Mouse (Mus musculus) liver, adult 2 months (tissue): ENCODE measurements around the gene Col4a2. TPM values are rescaled to one million over a fixed set of nuclear protein-coding genes. Genes with fewer than 3 reads are reported as not detected.

Experiments used
- DNase-seq: peaks from one replicate; pipeline ENCODE4 v3.0.0-alpha.2; 2011; ENCODE audit warnings: low read depth, low spot score; ENCODE audit errors: extremely low read depth
- H3K27ac ChIP-seq: fragments of 200-500 bp; replicated peaks from 2 replicates; pipeline ENCODE4 v1.5.1; 2012; ENCODE audit warnings: low read depth, mild to moderate bottlenecking, control low read depth, inconsistent platforms, low read length; ENCODE audit not compliant: insufficient read depth
- H3K27me3 ChIP-seq: fragments of 200-500 bp; 2 replicates; pipeline ENCODE4 v1.6.1; 2012; ENCODE audit warnings: mild to moderate bottlenecking, moderate library complexity, low read length, inconsistent platforms; ENCODE audit not compliant: control insufficient read depth, insufficient read depth
- H3K36me3 ChIP-seq: fragments of 200-500 bp; 2 replicates; pipeline ENCODE4 v1.6.1; 2012; ENCODE audit warnings: low read length, inconsistent platforms; ENCODE audit not compliant: control insufficient read depth, insufficient read depth
- H3K4me1 ChIP-seq: fragments of 200-500 bp; 2 replicates; pipeline ENCODE4 v1.6.1; 2011; ENCODE audit warnings: low read length; ENCODE audit not compliant: control insufficient read depth, insufficient read depth
- H3K4me3 ChIP-seq: fragments of 200-500 bp; 2 replicates; pipeline ENCODE4 v1.5.1; 2011; ENCODE audit warnings: low read depth, mild to moderate bottlenecking, control low read depth, low read length, moderate library complexity; ENCODE audit not compliant: insufficient read depth
- H3K79me2 ChIP-seq: fragments of 200-500 bp; 2 replicates; pipeline ENCODE4 v1.6.1; 2012; ENCODE audit warnings: inconsistent platforms, mild to moderate bottlenecking, low read length, moderate library complexity; ENCODE audit not compliant: control insufficient read depth, insufficient read depth
- H3K9ac ChIP-seq: fragments of 200-500 bp; 2 replicates; pipeline ENCODE4 v1.6.1; 2012; ENCODE audit warnings: low read depth, mild to moderate bottlenecking, control low read depth, inconsistent platforms, low read length
- CTCF ChIP-seq: fragments of 200-500 bp; IDR thresholded peaks from 2 replicates; pipeline ENCODE4 v1.5.1; 2011; ENCODE audit warnings: low read depth, low read length, control low read depth
- POLR2A ChIP-seq: fragments of 200-500 bp; IDR thresholded peaks from 2 replicates; pipeline ENCODE4 v1.6.1; 2011; ENCODE audit warnings: low read length, control low read depth; ENCODE audit not compliant: insufficient read depth; ENCODE audit errors: extremely low read depth
- WGBS: fragments of 180-500 bp; shearing (Covaris S2); methylation state at CpG from one replicate; pipeline ENCODE4 v1.1.7; 2018; 5-methylcytosine and 5-hydroxymethylcytosine counted together
- polyA plus RNA-seq: library from polyadenylated mRNA; depleted of rRNA; stranded (reverse); fragments of >200 nt; gene quantifications from 2 replicates; pipeline ENCODE4 v1.2.3, GENCODE M21; 2012
- total RNA-seq: library from RNA; depleted of rRNA; stranded (reverse); fragments of >200 nt; gene quantifications from 2 replicates; pipeline ENCODE4 v1.2.3, GENCODE M21; 2014

Gene Col4a2
- total and polyA plus RNA-seq, 2 experiments: 7.7 to 8.0 TPM

GRCm38 (mm10) chr8:11382933-11383332, 70.3 kb downstream of the Col4a2 start:
- no peak overlapping the region for H3K4me3 ChIP-seq
- H3K4me1 ChIP-seq: no peaks in the 10 kb centered on the region; the same call in 1 of the 2 replicates
- H3K27ac ChIP-seq: no peak overlapping the region
- WGBS: 75% methylated on average over 3 of the region's 3 CpGs
- no peaks in the 10 kb centered on the region for H3K27me3 ChIP-seq
- no peak overlapping the region for H3K9ac ChIP-seq
- no peaks in the 10 kb centered on the region for H3K36me3 ChIP-seq
- TF ChIP-seq CTCF (no peak), POLR2A (no peak)
- no peak for DNase-seq
- H3K79me2 ChIP-seq: no peaks in the 10 kb centered on the region

DNA sequence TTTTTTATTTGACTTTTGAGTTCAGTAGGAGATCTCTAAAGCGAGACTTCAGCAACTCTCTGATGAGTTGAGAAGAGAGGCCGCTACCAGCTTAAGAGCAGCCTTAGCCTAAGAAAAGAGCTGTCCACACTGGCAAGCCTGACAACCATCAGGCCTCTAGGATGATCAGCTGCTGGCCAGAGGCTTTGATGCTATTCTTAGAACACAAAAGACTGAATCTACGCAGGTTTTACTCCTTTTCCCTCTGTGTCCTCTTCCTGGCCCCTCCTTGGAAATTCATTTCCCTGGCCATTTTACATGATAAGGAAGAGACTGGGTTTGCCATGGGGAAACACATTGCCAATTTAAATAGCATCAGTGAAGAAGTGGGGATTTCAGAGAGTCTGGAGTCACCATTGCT, 70.8 kb downstream of the Col4a2 start:
- Histone ChIP-seq H3K27me3 (no peaks in the 10 kb centered on the region), H3K4me3 (no peak overlapping the region), H3K4me1 (no peaks in the 10 kb centered on the region; the same call in 1 of the 2 replicates), H3K36me3 (no peaks in the 10 kb centered on the region), H3K79me2 (no peaks in the 10 kb centered on the region), H3K9ac (no peak overlapping the region), H3K27ac (no peak overlapping the region)
- no peak for DNase-seq
- TF ChIP-seq POLR2A (no peak), CTCF (no peak)
- WGBS: 90% methylated on average over 3 of the region's 3 CpGs

- Histone ChIP-seq H3K9ac (no peak overlapping the region), H3K27me3 (no peaks in the 10 kb centered on the region), H3K4me3 (no peak overlapping the region), H3K27ac (no peak overlapping the region), H3K36me3 (no peaks in the 10 kb centered on the region), H3K79me2 (no peaks in the 10 kb centered on the region), H3K4me1 (no peaks in the 10 kb centered on the region; the same call in 1 of the 2 replicates)
- TF ChIP-seq CTCF (no peak), POLR2A (no peak)
- no peak for DNase-seq
- WGBS: 83% methylated on average over 4 of the region's 4 CpGs
Measured at GRCm38 (mm10) chr8:11384841-11385240, 72.2 kb downstream of the Col4a2 start.

DNA sequence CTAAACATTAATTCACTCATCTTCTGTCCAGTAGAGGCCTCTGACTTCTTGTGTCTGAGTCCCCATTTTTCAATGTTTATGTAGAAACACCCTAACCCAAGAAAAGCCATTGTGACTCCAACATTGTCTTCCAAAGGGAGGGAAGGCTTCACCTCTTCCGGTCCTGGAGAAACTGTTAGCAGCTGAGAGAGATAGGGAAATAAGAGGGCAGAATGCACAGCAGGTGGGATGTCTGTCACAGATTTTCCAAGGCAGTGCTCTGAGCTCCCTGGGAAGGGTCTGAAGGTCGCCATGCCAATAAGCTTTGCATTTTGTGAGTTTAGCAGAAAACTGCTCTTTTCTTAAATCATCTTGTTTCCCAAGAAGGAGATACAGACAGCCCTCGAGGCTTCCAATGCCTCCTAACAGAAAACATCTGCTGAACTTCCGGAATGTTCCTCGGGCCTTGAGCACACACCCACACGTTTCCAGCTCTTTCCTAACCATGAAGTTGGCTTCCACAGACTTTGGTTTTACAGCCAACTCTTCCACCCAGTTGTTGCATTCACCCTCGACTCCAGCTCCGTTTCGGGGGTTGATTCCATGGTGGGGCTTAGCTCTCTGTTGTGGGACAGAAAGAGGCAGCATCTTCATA, 72.8 kb downstream of the Col4a2 start:
- TF ChIP-seq POLR2A (no peak), CTCF (no peak)
- no peak overlapping the region for H3K27ac ChIP-seq
- H3K9ac ChIP-seq: no peak overlapping the region
- no peaks in the 10 kb centered on the region for H3K36me3 ChIP-seq
- no peaks in the 10 kb centered on the region for H3K79me2 ChIP-seq
- no peaks in the 10 kb centered on the region for H3K4me1 ChIP-seq
- no peak for DNase-seq
- no peaks in the 10 kb centered on the region for H3K27me3 ChIP-seq
- no peak overlapping the region for H3K4me3 ChIP-seq
- 85% methylated on average over 9 of the region's 9 CpGs for WGBS

- no peak overlapping the region for H3K27ac ChIP-seq
- TF ChIP-seq POLR2A (no peak), CTCF (no peak)
- H3K9ac ChIP-seq: no peak overlapping the region
- H3K79me2 ChIP-seq: no peaks in the 10 kb centered on the region
- no peak overlapping the region for H3K4me3 ChIP-seq
- H3K36me3 ChIP-seq: no peaks in the 10 kb centered on the region
- no peaks in the 10 kb centered on the region for H3K4me1 ChIP-seq
- no peak for DNase-seq
- H3K27me3 ChIP-seq: no peaks in the 10 kb centered on the region
- 91% methylated on average over 4 of the region's 4 CpGs for WGBS
Measured at GRCm38 (mm10) chr8:11387282-11387681, 74.7 kb downstream of the Col4a2 start.

- H3K4me1 ChIP-seq: no peaks in the 10 kb centered on the region
- H3K9ac ChIP-seq: no peak overlapping the region
- no peaks in the 10 kb centered on the region for H3K36me3 ChIP-seq
- no peaks in the 10 kb centered on the region for H3K27me3 ChIP-seq
- H3K79me2 ChIP-seq: no peaks in the 10 kb centered on the region
- no peak for TF ChIP-seq POLR2A
- no peak for TF ChIP-seq CTCF
- no peak overlapping the region for H3K4me3 ChIP-seq
- no peak for DNase-seq
- WGBS: 78% methylated on average over 11 of the region's 11 CpGs
- no peak overlapping the region for H3K27ac ChIP-seq
Measured at GRCm38 (mm10) chr8:11389275-11390050, 76.9 kb downstream of the Col4a2 start.
